In the genomic region with DNA sequence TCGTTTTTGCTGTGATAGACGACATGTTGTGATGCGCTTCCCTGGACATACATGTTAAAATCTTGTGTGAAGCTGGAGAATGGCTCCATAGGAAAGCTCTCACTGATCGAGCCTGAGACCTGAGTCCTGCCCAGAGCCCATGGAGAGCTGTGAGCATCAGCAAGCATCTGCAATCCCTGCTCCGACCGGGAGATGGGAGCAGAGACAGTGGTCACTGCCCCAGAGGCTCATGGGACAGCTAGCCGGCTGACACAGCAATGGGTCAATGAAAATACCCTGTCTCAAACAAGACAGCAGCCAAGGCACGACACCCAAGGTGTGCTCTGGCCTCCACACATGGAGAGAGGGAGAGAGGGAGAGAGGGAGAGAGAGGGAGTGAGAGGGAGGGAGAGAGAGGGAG, we compare ENCODE assay signal across 10 mouse cellular contexts. TPM values are rescaled to one million over a fixed set of nuclear protein-coding genes. Genes with fewer than 3 reads are reported as not detected.
DNase-seq lines count a peak whose midpoint lies in the region; ATAC-seq and TF ChIP-seq lines count a peak whose summit lies in the region.
"Had no signal": no experiment of that assay in that cellular context is flagged by ENCODE, and none has a peak within 500 bp of the region (broad histone marks: within the 10 kb centered on the region; RNA-seq: fewer than 3 reads in every experiment).

No protein-coding gene starts in this region.

- DNase-seq in forebrain, embryonic 14.5 days (ENCODE audit: low spot score), result no peak
- DNase-seq in midbrain, embryonic 11.5 days (ENCODE audit: low spot score, missing footprints), result no peak
- peak; percentile 73 for DNase-seq in liver, adult 2 months (ENCODE audit: extremely low read depth, low read depth, low spot score)
- peak; percentile 56 for DNase-seq in yolk sac, embryonic 10.5 days (ENCODE audit: low spot score)
- no peak for DNase-seq in urinary bladder, postnatal 25 days (ENCODE audit: low spot score)
- DNase-seq: cerebellum, adult 11-12 months; heart, adult 18-20 months had no signal

- peak; percentile 86 for TF ChIP-seq CTCF in liver, adult 2 months (IDR thresholded peaks at IDR 0.05; ENCODE audit: low read depth, low read length)

- peak; percentile 23; the same call in 1 of the 2 replicates for ATAC-seq in forebrain, embryonic 14.5 days
- ATAC-seq in forebrain, embryonic 12.5 days (ENCODE audit: low FRiP score), result no peak
- peak; percentile 61; the same call in 1 of the 2 replicates for ATAC-seq in midbrain, embryonic 11.5 days (ENCODE audit: low FRiP score)
- ATAC-seq in midbrain, embryonic 15.5 days (replicated peaks), result no peak
- ATAC-seq in heart, embryonic 11.5 days (replicated peaks; ENCODE audit: insufficient number of reproducible peaks, low FRiP score, low TSS enrichment), result no peak

- no peak overlapping the region for H3K4me3 ChIP-seq in forebrain, embryonic 14.5 days (ENCODE audit: low read depth, low read length)
- H3K4me3 ChIP-seq in forebrain, embryonic 12.5 days (replicated peaks), result no peak overlapping the region
- no peak overlapping the region for H3K4me3 ChIP-seq in midbrain, embryonic 11.5 days (ENCODE audit: low read depth, low read length)
- no peak overlapping the region for H3K4me3 ChIP-seq in midbrain, embryonic 15.5 days
- no peak overlapping the region for H3K4me3 ChIP-seq in liver, adult 2 months (ENCODE audit: insufficient read depth, low read depth, low read length)
- H3K4me3 ChIP-seq in heart, embryonic 11.5 days (ENCODE audit: low read depth, low read length), result no peak overlapping the region

- 62% methylated on average over 8 of the region's 8 CpGs for WGBS in forebrain, embryonic 14.5 days
- WGBS in forebrain, embryonic 12.5 days, result 56% methylated on average over 8 of the region's 8 CpGs
- WGBS in midbrain, embryonic 11.5 days, result 57% methylated on average over 8 of the region's 8 CpGs
- WGBS in midbrain, embryonic 15.5 days, result 46% methylated on average over 8 of the region's 8 CpGs
- 43% methylated on average over 8 of the region's 8 CpGs for WGBS in liver, adult 2 months
- WGBS in heart, embryonic 11.5 days (ENCODE audit: insufficient replicate concordance), result 45% methylated on average over 8 of the region's 8 CpGs

- H3K27me3 ChIP-seq in forebrain, embryonic 14.5 days (replicated peaks; ENCODE audit: control insufficient read depth, insufficient read depth, low read length), result no peaks in the 10 kb centered on the region
- H3K27me3 ChIP-seq in forebrain, embryonic 12.5 days, result no peaks in the 10 kb centered on the region
- H3K27me3 ChIP-seq in midbrain, embryonic 11.5 days (ENCODE audit: control insufficient read depth, insufficient read depth, low read length), result no peaks in the 10 kb centered on the region
- H3K27me3 ChIP-seq in midbrain, embryonic 15.5 days (replicated peaks), result no peaks in the 10 kb centered on the region
- H3K27me3 ChIP-seq in liver, adult 2 months (ENCODE audit: control insufficient read depth, insufficient read depth, low read length), result no peaks in the 10 kb centered on the region
- no peaks in the 10 kb centered on the region; the same call in 1 of the 2 replicates for H3K27me3 ChIP-seq in heart, embryonic 11.5 days (ENCODE audit: control insufficient read depth, insufficient read depth, low read length)

- H3K9me3 ChIP-seq in forebrain, embryonic 14.5 days (replicated peaks; ENCODE audit: control insufficient read depth, low read length), result no peaks in the 10 kb centered on the region
- no peaks in the 10 kb centered on the region for H3K9me3 ChIP-seq in forebrain, embryonic 12.5 days
- no peaks in the 10 kb centered on the region for H3K9me3 ChIP-seq in midbrain, embryonic 11.5 days (ENCODE audit: control insufficient read depth, low read length)
- H3K9me3 ChIP-seq in midbrain, embryonic 15.5 days, result no peaks in the 10 kb centered on the region
- H3K9me3 ChIP-seq in heart, embryonic 11.5 days (replicated peaks; ENCODE audit: control insufficient read depth, low read length), result no peaks in the 10 kb centered on the region

- no peaks in the 10 kb centered on the region for H3K79me2 ChIP-seq in liver, adult 2 months (ENCODE audit: control insufficient read depth, insufficient read depth, low read length)

- no peak overlapping the region for H3K9ac ChIP-seq in forebrain, embryonic 14.5 days (ENCODE audit: low read length)
- H3K9ac ChIP-seq in forebrain, embryonic 12.5 days, result no peak overlapping the region
- H3K9ac ChIP-seq in midbrain, embryonic 11.5 days (ENCODE audit: low read length), result 0 out of 2 replicates have a peak overlapping the region, but pooled peaks have one; percentile 9
- H3K9ac ChIP-seq in midbrain, embryonic 15.5 days, result no peak overlapping the region
- no peak overlapping the region for H3K9ac ChIP-seq in liver, adult 2 months (ENCODE audit: low read depth, low read length)
- H3K9ac ChIP-seq in heart, embryonic 11.5 days (ENCODE audit: low read depth, low read length), result no peak overlapping the region

- no peak for TF ChIP-seq POLR2A in liver, adult 2 months (IDR thresholded peaks at IDR 0.05; ENCODE audit: extremely low read depth, insufficient read depth, low read length)

- H3K27ac ChIP-seq in forebrain, embryonic 14.5 days (ENCODE audit: low read depth, low read length), result no peak overlapping the region
- no peak overlapping the region for H3K27ac ChIP-seq in forebrain, embryonic 12.5 days
- H3K27ac ChIP-seq in midbrain, embryonic 11.5 days (ENCODE audit: low read depth, low read length), result no peak overlapping the region
- H3K27ac ChIP-seq in midbrain, embryonic 15.5 days, result no peak overlapping the region
- no peak overlapping the region; the same call in 1 of the 2 replicates for H3K27ac ChIP-seq in liver, adult 2 months (replicated peaks; ENCODE audit: insufficient read depth, low read depth, low read length)
- no peak overlapping the region for H3K27ac ChIP-seq in heart, embryonic 11.5 days (ENCODE audit: low read depth, low read length)

- H3K36me3 ChIP-seq in forebrain, embryonic 14.5 days (ENCODE audit: control insufficient read depth, insufficient read depth, low read length), result no peaks in the 10 kb centered on the region
- H3K36me3 ChIP-seq in forebrain, embryonic 12.5 days (replicated peaks), result no peaks in the 10 kb centered on the region
- H3K36me3 ChIP-seq in midbrain, embryonic 11.5 days (ENCODE audit: control insufficient read depth, insufficient read depth, low read length), result no peaks in the 10 kb centered on the region
- no peaks in the 10 kb centered on the region for H3K36me3 ChIP-seq in midbrain, embryonic 15.5 days (replicated peaks)
- H3K36me3 ChIP-seq in liver, adult 2 months (ENCODE audit: control insufficient read depth, insufficient read depth, low read length), result no peaks in the 10 kb centered on the region
- no peaks in the 10 kb centered on the region for H3K36me3 ChIP-seq in heart, embryonic 11.5 days (ENCODE audit: control insufficient read depth, insufficient read depth, low read length)

- no peak overlapping the region for H3K4me2 ChIP-seq in forebrain, embryonic 14.5 days (ENCODE audit: low read length)
- no peak overlapping the region for H3K4me2 ChIP-seq in forebrain, embryonic 12.5 days
- no peak overlapping the region for H3K4me2 ChIP-seq in midbrain, embryonic 11.5 days
- no peak overlapping the region for H3K4me2 ChIP-seq in midbrain, embryonic 15.5 days
- no peak overlapping the region for H3K4me2 ChIP-seq in heart, embryonic 11.5 days

- peaks cover 6% of the 10 kb centered on the region; the same call in 1 of the 2 replicates for H3K4me1 ChIP-seq in forebrain, embryonic 14.5 days (ENCODE audit: control insufficient read depth, insufficient read depth, low read length)
- peaks cover 26% of the 10 kb centered on the region for H3K4me1 ChIP-seq in forebrain, embryonic 12.5 days
- peaks cover 2% of the 10 kb centered on the region; the same call in 1 of the 2 replicates for H3K4me1 ChIP-seq in midbrain, embryonic 11.5 days (ENCODE audit: control insufficient read depth, insufficient read depth, low read length)
- H3K4me1 ChIP-seq in midbrain, embryonic 15.5 days, result peaks cover 22% of the 10 kb centered on the region
- H3K4me1 ChIP-seq in liver, adult 2 months (ENCODE audit: control insufficient read depth, insufficient read depth, low read length), result peaks cover 2% of the 10 kb centered on the region; the same call in 1 of the 2 replicates
- H3K4me1 ChIP-seq in heart, embryonic 11.5 days (ENCODE audit: control insufficient read depth, insufficient read depth, low read length), result peaks cover 3% of the 10 kb centered on the region; the same call in 1 of the 2 replicates

RNA-seq across cellular contexts. Expression of gene Phc2, which starts 26.6 kb away (rescaled TPM):
- 33.1 and 35.3 TPM in 2 replicates for polyA plus RNA-seq in forebrain, embryonic 14.5 days (2014; fragmentation: Nextera tagmentation; extraction: Ambion mirVana)
- polyA plus RNA-seq in forebrain, embryonic 12.5 days (2016; fragmentation: Nextera tagmentation; extraction: Ambion mirVana), result 56.1 and 148 TPM in 2 replicates
- 85.6 and 110 TPM in 2 replicates for polyA plus RNA-seq in midbrain, embryonic 11.5 days (2014; fragmentation: Nextera tagmentation; extraction: Ambion mirVana)
- polyA plus RNA-seq in midbrain, embryonic 15.5 days (2015; fragmentation: Nextera tagmentation; extraction: Ambion mirVana), result 70.0 and 72.2 TPM in 2 replicates
- 7.7 and 12.6 TPM in 2 replicates for total RNA-seq in liver, adult 2 months (2014; rRNA removed)
- 28.7 and 32.3 TPM in 2 replicates for polyA plus RNA-seq in liver, adult 2 months (2012; rRNA removed)
- 30.8 and 31.7 TPM in 2 replicates for polyA plus RNA-seq in heart, embryonic 11.5 days (2014; fragmentation: Nextera tagmentation; extraction: Ambion mirVana)

Comparison
In these comparisons a context has a peak if more than half of its experiments do, and no peak if none do; other contexts are left out.
1. ATAC-seq: peak in forebrain, embryonic 14.5 days (single experiment) and midbrain, embryonic 11.5 days (single experiment); none in forebrain, embryonic 12.5 days (single experiment), midbrain, embryonic 15.5 days (single experiment) and heart, embryonic 11.5 days (single experiment).
2. DNase-seq: peak in liver, adult 2 months (single experiment) and yolk sac, embryonic 10.5 days (single experiment); none in forebrain, embryonic 14.5 days (single experiment), midbrain, embryonic 11.5 days (single experiment) and urinary bladder, postnatal 25 days (single experiment).